In genomic region chr14:14352606-14353005, GRCm38 (mm10) we compare ENCODE assay signal across 16 mouse cellular contexts. TPM values are rescaled to one million over a fixed set of nuclear protein-coding genes. Genes with fewer than 3 reads are reported as not detected.
DNase-seq lines count a peak whose midpoint lies in the region; ATAC-seq and TF ChIP-seq lines count a peak whose summit lies in the region.
"Had no signal": no experiment of that assay in that cellular context is flagged by ENCODE, and none has a peak within 500 bp of the region (broad histone marks: within the 10 kb centered on the region; RNA-seq: fewer than 3 reads in every experiment).

No protein-coding gene starts in this region.

- no peaks in the 10 kb centered on the region for H3K27me3 ChIP-seq in hindbrain, embryonic 14.5 days (ENCODE audit: control insufficient read depth, insufficient read depth, low read length)
- H3K27me3 ChIP-seq in hindbrain, embryonic 10.5 days (ENCODE audit: insufficient read depth, poor library complexity, severe bottlenecking): no peaks in the 10 kb centered on the region
- no peaks in the 10 kb centered on the region for H3K27me3 ChIP-seq in MEL (ENCODE audit: control insufficient read depth in 1 of 2, insufficient read depth in 2 of 2, low read length in 2 of 2)
- H3K27me3 ChIP-seq in forebrain, postnatal 0 days (ENCODE audit: insufficient read depth, low read length): no peaks in the 10 kb centered on the region
- H3K27me3 ChIP-seq in heart, embryonic 10.5 days (ENCODE audit: insufficient read depth, poor library complexity, severe bottlenecking): no peaks in the 10 kb centered on the region
- H3K27me3 ChIP-seq: intestine, embryonic 15.5 days; liver, embryonic 13.5 days; stomach, embryonic 15.5 days had no signal

- H3K27ac ChIP-seq in hindbrain, embryonic 14.5 days: no peak overlapping the region; the same call in 1 of the 2 replicates
- H3K27ac ChIP-seq in hindbrain, embryonic 10.5 days: no peak overlapping the region
- H3K27ac ChIP-seq in MEL (ENCODE audit: control insufficient read depth, low read depth, low read length): no peak overlapping the region
- no peak overlapping the region for H3K27ac ChIP-seq in forebrain, postnatal 0 days (ENCODE audit: low read depth, low read length)
- H3K27ac ChIP-seq in heart, embryonic 10.5 days: no peak overlapping the region
- H3K27ac ChIP-seq: intestine, embryonic 15.5 days; liver, embryonic 13.5 days; stomach, embryonic 15.5 days had no signal

- H3K79me2 ChIP-seq in MEL (ENCODE audit: control insufficient read depth, insufficient read depth, low read length, poor library complexity): no peaks in the 10 kb centered on the region

- H3K4me1 ChIP-seq in hindbrain, embryonic 14.5 days (replicated peaks; ENCODE audit: control insufficient read depth, insufficient read depth, low read length): no peaks in the 10 kb centered on the region
- no peaks in the 10 kb centered on the region for H3K4me1 ChIP-seq in hindbrain, embryonic 10.5 days (replicated peaks)
- H3K4me1 ChIP-seq in MEL (ENCODE audit: control insufficient read depth in 1 of 2, insufficient read depth in 2 of 2, low read length in 2 of 2): no peaks in the 10 kb centered on the region
- no peaks in the 10 kb centered on the region for H3K4me1 ChIP-seq in forebrain, postnatal 0 days (ENCODE audit: insufficient read depth)
- no peaks in the 10 kb centered on the region for H3K4me1 ChIP-seq in heart, embryonic 10.5 days
- H3K4me1 ChIP-seq: intestine, embryonic 15.5 days; liver, embryonic 13.5 days; stomach, embryonic 15.5 days had no signal

- no peaks in the 10 kb centered on the region for H3K36me3 ChIP-seq in hindbrain, embryonic 14.5 days (replicated peaks; ENCODE audit: control insufficient read depth, insufficient read depth)
- H3K36me3 ChIP-seq in hindbrain, embryonic 10.5 days: peaks cover 37% of the 10 kb centered on the region
- no peaks in the 10 kb centered on the region for H3K36me3 ChIP-seq in MEL (ENCODE audit: control insufficient read depth in 1 of 2, insufficient read depth in 2 of 2, low read length in 2 of 2)
- H3K36me3 ChIP-seq in forebrain, postnatal 0 days (ENCODE audit: insufficient read depth): no peaks in the 10 kb centered on the region
- H3K36me3 ChIP-seq in heart, embryonic 10.5 days: peaks cover 51% of the 10 kb centered on the region

- 68% methylated on average over 6 of the region's 6 CpGs for WGBS in hindbrain, embryonic 14.5 days
- 81% methylated on average over 6 of the region's 6 CpGs for WGBS in hindbrain, embryonic 10.5 days
- 62% methylated on average over 6 of the region's 6 CpGs for WGBS in forebrain, postnatal 0 days
- WGBS in heart, embryonic 10.5 days: 82% methylated on average over 6 of the region's 6 CpGs

- no peak overlapping the region for H3K9ac ChIP-seq in hindbrain, embryonic 14.5 days
- no peak overlapping the region for H3K9ac ChIP-seq in MEL (ENCODE audit: control insufficient read depth, low read depth, low read length, poor library complexity, severe bottlenecking)
- no peak overlapping the region for H3K9ac ChIP-seq in forebrain, postnatal 0 days
- H3K9ac ChIP-seq: intestine, embryonic 15.5 days; liver, embryonic 13.5 days; stomach, embryonic 15.5 days had no signal

- no peak for TF ChIP-seq CTCF in MEL (IDR thresholded peaks at IDR 0.05 in 2 of 3, conservative IDR thresholded peaks at IDR 0.05 in 1 of 3; ENCODE audit: control insufficient read depth in 1 of 3, insufficient read depth in 1 of 3, low read depth in 2 of 3, low read length in 3 of 3, poor library complexity in 1 of 3, severe bottlenecking in 1 of 3)
- TF ChIP-seq CTCF in forebrain, postnatal 0 days (IDR thresholded peaks at IDR 0.05; ENCODE audit: low read depth): no peak

- DNase-seq in hindbrain, embryonic 14.5 days (ENCODE audit: low spot score): peak; percentile 71
- no peak for DNase-seq in hindbrain, embryonic 10.5 days (ENCODE audit: low spot score)
- DNase-seq in A20 (ENCODE audit: low read depth, low spot score): peak; percentile 15
- peak; percentile 28 for DNase-seq in MEL (ENCODE audit: low read depth, low spot score)
- DNase-seq in forebrain, postnatal 0 days: peak; percentile 73
- DNase-seq in heart, embryonic 10.5 days (ENCODE audit: low spot score): no peak
- DNase-seq in spleen, adult 12 weeks (ENCODE audit: low spot score): no peak
- DNase-seq in lung, postnatal 4 days: no peak
- DNase-seq: kidney, postnatal 36 days; liver, embryonic 13.5 days; lung, postnatal 36 days had no signal

- no peak for ATAC-seq in hindbrain, embryonic 14.5 days (ENCODE audit: low FRiP score)
- no peak; the same call in 1 of the 2 replicates for ATAC-seq in forebrain, postnatal 0 days
- ATAC-seq: intestine, embryonic 15.5 days had no signal

- peaks cover 58% of the 10 kb centered on the region for H3K9me3 ChIP-seq in hindbrain, embryonic 14.5 days (ENCODE audit: control insufficient read depth, low read length)
- H3K9me3 ChIP-seq in hindbrain, embryonic 10.5 days: peaks cover 70% of the 10 kb centered on the region
- no peaks in the 10 kb centered on the region; the same call in 1 of the 2 replicates for H3K9me3 ChIP-seq in MEL (replicated peaks; ENCODE audit: insufficient read depth, low read length)
- peaks cover 11% of the 10 kb centered on the region; the same call in 1 of the 2 replicates for H3K9me3 ChIP-seq in forebrain, postnatal 0 days (ENCODE audit: low read length)
- H3K9me3 ChIP-seq in heart, embryonic 10.5 days: peaks cover 62% of the 10 kb centered on the region
- H3K9me3 ChIP-seq: stomach, embryonic 15.5 days had no signal

- H3K4me3 ChIP-seq in hindbrain, embryonic 14.5 days (replicated peaks; ENCODE audit: low read length): no peak overlapping the region
- no peak overlapping the region for H3K4me3 ChIP-seq in hindbrain, embryonic 10.5 days
- no peak overlapping the region for H3K4me3 ChIP-seq in MEL (ENCODE audit: control insufficient read depth in 1 of 2, insufficient read depth in 1 of 2, low read depth in 2 of 2, low read length in 2 of 2)
- no peak overlapping the region for H3K4me3 ChIP-seq in forebrain, postnatal 0 days (ENCODE audit: low read depth, low read length)
- H3K4me3 ChIP-seq in heart, embryonic 10.5 days: no peak overlapping the region
- H3K4me3 ChIP-seq: intestine, embryonic 15.5 days; liver, embryonic 13.5 days; stomach, embryonic 15.5 days had no signal

- no peak for TF ChIP-seq EP300 in MEL (IDR thresholded peaks at IDR 0.05; ENCODE audit: low read depth in 1 of 2, low read length in 2 of 2)

- H3K4me2 ChIP-seq in hindbrain, embryonic 14.5 days (replicated peaks): no peak overlapping the region
- no peak overlapping the region for H3K4me2 ChIP-seq in forebrain, postnatal 0 days (ENCODE audit: low read depth)
- H3K4me2 ChIP-seq: intestine, embryonic 15.5 days; liver, embryonic 13.5 days; stomach, embryonic 15.5 days had no signal

- no peak for TF ChIP-seq POLR2A in MEL (IDR thresholded peaks at IDR 0.05; ENCODE audit: control insufficient read depth in 1 of 2, insufficient read depth in 1 of 2, low read depth in 1 of 2, low read length in 2 of 2, poor library complexity in 1 of 2)

- no peak for TF ChIP-seq RAD21 in MEL (IDR thresholded peaks at IDR 0.05; ENCODE audit: low read depth, low read length)

TF ChIP-seq in MEL, 35 proteins besides CTCF, POLR2A, EP300 and RAD21:
- TF ChIP-seq GABPA (IDR thresholded peaks at IDR 0.05; ENCODE audit: low read depth, low read length): no peak
- no peak for TF ChIP-seq MYB (IDR thresholded peaks at IDR 0.05; ENCODE audit: low read depth, low read length)
- TF ChIP-seq HCFC1 (IDR thresholded peaks at IDR 0.05; ENCODE audit: low read depth, low read length): no peak
TF ChIP-seq in MEL: peak in this region for 0.

RNA-seq across cellular contexts. Expression of gene Il3ra, which starts 6.5 kb away (rescaled TPM):
- polyA plus RNA-seq in hindbrain, embryonic 14.5 days (2014; fragmentation: Nextera tagmentation; extraction: Ambion mirVana): 2.2 and 2.7 TPM in 2 replicates
- 2.1 and 5.2 TPM in 2 replicates for polyA plus RNA-seq in hindbrain, embryonic 10.5 days (2016; fragmentation: Nextera tagmentation; extraction: Ambion mirVana)
- total RNA-seq in MEL (2012; rRNA removed): 0.42 and 0.75 TPM in 2 replicates
- under 1 TPM in 1 of 2 experiments, not detected in 1; 0.74 TPM for polyA plus RNA-seq in MEL (2012; ENCODE audit: insufficient read depth in 1 of 2, insufficient read length in 2 of 2, low read depth in 1 of 2, low replicate concordance in 2 of 2, missing spikeins in 1 of 2)
- 4.5 and 7.7 TPM in 2 replicates for total RNA-seq in forebrain, postnatal 0 days (2014; rRNA removed)
- 1.6 and 2.0 TPM in 2 replicates for polyA plus RNA-seq in forebrain, postnatal 0 days (2015; fragmentation: Nextera tagmentation; extraction: Ambion mirVana)
- polyA plus RNA-seq in heart, embryonic 10.5 days (2016; fragmentation: Nextera tagmentation; extraction: Ambion mirVana): 5.0 and 5.3 TPM in 2 replicates

RNA-seq across cellular contexts. Expression of gene Olfr31, which starts 30.0 kb away (rescaled TPM):
- not detected in 2 replicates for polyA plus RNA-seq in hindbrain, embryonic 14.5 days (2014; fragmentation: Nextera tagmentation; extraction: Ambion mirVana)
- polyA plus RNA-seq in hindbrain, embryonic 10.5 days (2016; fragmentation: Nextera tagmentation; extraction: Ambion mirVana): not detected in 2 replicates
- total RNA-seq in MEL (2012; rRNA removed): not detected in 2 replicates
- under 1 TPM in 1 of 2 experiments, not detected in 1; 0.03 TPM for polyA plus RNA-seq in MEL (2012; ENCODE audit: insufficient read depth in 1 of 2, insufficient read length in 2 of 2, low read depth in 1 of 2, low replicate concordance in 2 of 2, missing spikeins in 1 of 2)
- not detected in 2 replicates for total RNA-seq in forebrain, postnatal 0 days (2014; rRNA removed)
- polyA plus RNA-seq in forebrain, postnatal 0 days (2015; fragmentation: Nextera tagmentation; extraction: Ambion mirVana): 0.11 TPM in 1 of 2 replicates, not detected in the other
- polyA plus RNA-seq in heart, embryonic 10.5 days (2016; fragmentation: Nextera tagmentation; extraction: Ambion mirVana): not detected in 2 replicates
- total RNA-seq: gastrocnemius, adult 8-10 months had no signal
- polyA plus RNA-seq: brain, embryonic 14.5 days; heart, embryonic 14.5 days; intestine, embryonic 15.5 days; liver, embryonic 13.5 days; stomach, embryonic 15.5 days had no signal

RNA-seq across cellular contexts. Expression of gene Olfr721-ps1, which starts 48.5 kb away (rescaled TPM):
- polyA plus RNA-seq in hindbrain, embryonic 14.5 days (2014; fragmentation: Nextera tagmentation; extraction: Ambion mirVana): not detected in 2 replicates
- polyA plus RNA-seq in hindbrain, embryonic 10.5 days (2016; fragmentation: Nextera tagmentation; extraction: Ambion mirVana): not detected in 2 replicates
- not detected in 2 replicates for total RNA-seq in MEL (2012; rRNA removed)
- polyA plus RNA-seq in MEL (2012; ENCODE audit: insufficient read depth in 1 of 2, insufficient read length in 2 of 2, low read depth in 1 of 2, low replicate concordance in 2 of 2, missing spikeins in 1 of 2): not detected
- not detected in 2 replicates for total RNA-seq in forebrain, postnatal 0 days (2014; rRNA removed)
- not detected in 2 replicates for polyA plus RNA-seq in forebrain, postnatal 0 days (2015; fragmentation: Nextera tagmentation; extraction: Ambion mirVana)
- not detected in 2 replicates for polyA plus RNA-seq in heart, embryonic 10.5 days (2016; fragmentation: Nextera tagmentation; extraction: Ambion mirVana)
- total RNA-seq: gastrocnemius, adult 8-10 months had no signal
- polyA plus RNA-seq: brain, embryonic 14.5 days; heart, embryonic 14.5 days; intestine, embryonic 15.5 days; liver, embryonic 13.5 days; stomach, embryonic 15.5 days had no signal

Comparison
In these comparisons a context has a peak if more than half of its experiments do, and no peak if none do; other contexts are left out.
1. DNase-seq: peak in hindbrain, embryonic 14.5 days (single experiment), A20 (single experiment), MEL (single experiment) and forebrain, postnatal 0 days (single experiment); none in hindbrain, embryonic 10.5 days (single experiment), heart, embryonic 10.5 days (single experiment), spleen, adult 12 weeks (single experiment) and lung, postnatal 4 days (0 of 2).